28 mouse cellular contexts compared by ENCODE assay signal in genomic region chr7:15864104-15864503, GRCm38 (mm10). TPM values are rescaled to one million over a fixed set of nuclear protein-coding genes. Genes with fewer than 3 reads are reported as not detected.
DNase-seq lines count a peak whose midpoint lies in the region; ATAC-seq and TF ChIP-seq lines count a peak whose summit lies in the region.
"Had no signal": no experiment of that assay in that cellular context is flagged by ENCODE, and none has a peak within 500 bp of the region (broad histone marks: within the 10 kb centered on the region; RNA-seq: fewer than 3 reads in every experiment).

No protein-coding gene starts in this region.

- H3K27me3 ChIP-seq in midbrain, embryonic 10.5 days (ENCODE audit: low read depth, poor library complexity, severe bottlenecking) = no peaks in the 10 kb centered on the region
- H3K27me3 ChIP-seq in midbrain, embryonic 15.5 days (replicated peaks) = no peaks in the 10 kb centered on the region
- H3K27me3 ChIP-seq in kidney, embryonic 14.5 days (ENCODE audit: control insufficient read depth, insufficient read depth, low read length) = no peaks in the 10 kb centered on the region
- H3K27me3 ChIP-seq: embryonic facial prominence, embryonic 13.5 days; forebrain, embryonic 12.5 days; forebrain, embryonic 15.5 days; hindbrain, embryonic 12.5 days; hindbrain, embryonic 15.5 days had no signal

- no peaks in the 10 kb centered on the region for H3K9me3 ChIP-seq in midbrain, embryonic 10.5 days (replicated peaks)
- no peaks in the 10 kb centered on the region for H3K9me3 ChIP-seq in midbrain, embryonic 15.5 days
- no peaks in the 10 kb centered on the region for H3K9me3 ChIP-seq in kidney, embryonic 14.5 days (ENCODE audit: control insufficient read depth, low read length)
- H3K9me3 ChIP-seq: embryonic facial prominence, embryonic 10.5 days; embryonic facial prominence, embryonic 13.5 days; forebrain, embryonic 12.5 days; forebrain, embryonic 15.5 days; hindbrain, embryonic 12.5 days; hindbrain, embryonic 15.5 days had no signal

- TF ChIP-seq CTCF in brain, embryonic 14.5 days (IDR thresholded peaks at IDR 0.05; ENCODE audit: borderline replicate concordance, extremely low read depth, insufficient read depth, insufficient read length) = no peak

- peaks cover 5% of the 10 kb centered on the region for H3K4me1 ChIP-seq in midbrain, embryonic 10.5 days
- H3K4me1 ChIP-seq in midbrain, embryonic 15.5 days = no peaks in the 10 kb centered on the region
- H3K4me1 ChIP-seq in kidney, embryonic 14.5 days (ENCODE audit: control insufficient read depth, insufficient read depth, low read length) = no peaks in the 10 kb centered on the region
- H3K4me1 ChIP-seq: embryonic facial prominence, embryonic 10.5 days; embryonic facial prominence, embryonic 13.5 days; forebrain, embryonic 12.5 days; forebrain, embryonic 15.5 days; hindbrain, embryonic 12.5 days; hindbrain, embryonic 15.5 days had no signal

- ATAC-seq in midbrain, embryonic 15.5 days (replicated peaks) = no peak
- ATAC-seq in kidney, embryonic 14.5 days (ENCODE audit: low FRiP score, low TSS enrichment) = no peak
- ATAC-seq: activated CD4-positive, CD25-positive, alpha-beta regulatory T cell, adult 4 months; forebrain, embryonic 15.5 days had no signal

- no peak for DNase-seq in midbrain, embryonic 10.5 days (ENCODE audit: low spot score)
- peak; percentile 31 for DNase-seq in brain, embryonic 14.5 days (ENCODE audit: low read depth)
- DNase-seq in retina, adult 2 months (ENCODE audit: low read depth, low spot score) = peak; percentile 93
- peak; percentile 88 for DNase-seq in retina, postnatal 7 days (ENCODE audit: low read depth, low spot score)
- DNase-seq in cerebellum, postnatal 10 days = no peak
- DNase-seq: adrenal gland, adult 8-10 months; adrenal gland, postnatal 36 days; cerebellum, adult 11 months; cerebellum, adult 2 months; cerebellum, adult 9-11 months; cerebellum, postnatal 36 days; embryo, embryonic 11 days; gastrocnemius, postnatal 36 days; heart, adult 2 months had no signal

- no peak overlapping the region for H3K9ac ChIP-seq in midbrain, embryonic 15.5 days
- H3K9ac ChIP-seq in kidney, embryonic 14.5 days (ENCODE audit: low read depth, low read length) = no peak overlapping the region
- H3K9ac ChIP-seq: embryonic facial prominence, embryonic 13.5 days; forebrain, embryonic 12.5 days; forebrain, embryonic 15.5 days; hindbrain, embryonic 12.5 days; hindbrain, embryonic 15.5 days had no signal

- no peak overlapping the region for H3K4me2 ChIP-seq in midbrain, embryonic 15.5 days
- H3K4me2 ChIP-seq in kidney, embryonic 14.5 days (replicated peaks; ENCODE audit: low read depth, low read length) = no peak overlapping the region
- H3K4me2 ChIP-seq: embryonic facial prominence, embryonic 13.5 days; forebrain, embryonic 12.5 days; forebrain, embryonic 15.5 days; heart, embryonic 11.5 days; hindbrain, embryonic 12.5 days; hindbrain, embryonic 15.5 days had no signal

- H3K4me3 ChIP-seq in midbrain, embryonic 10.5 days = no peak overlapping the region
- no peak overlapping the region for H3K4me3 ChIP-seq in midbrain, embryonic 15.5 days
- no peak overlapping the region for H3K4me3 ChIP-seq in kidney, embryonic 14.5 days (ENCODE audit: low read length)
- H3K4me3 ChIP-seq: embryonic facial prominence, embryonic 10.5 days; embryonic facial prominence, embryonic 13.5 days; erythroblast, embryonic 14.5 days; forebrain, embryonic 12.5 days; forebrain, embryonic 15.5 days; heart, adult 2 months; hindbrain, embryonic 12.5 days; hindbrain, embryonic 15.5 days had no signal

- no peaks in the 10 kb centered on the region for H3K36me3 ChIP-seq in midbrain, embryonic 10.5 days
- no peaks in the 10 kb centered on the region for H3K36me3 ChIP-seq in midbrain, embryonic 15.5 days (replicated peaks)
- no peaks in the 10 kb centered on the region for H3K36me3 ChIP-seq in kidney, embryonic 14.5 days (ENCODE audit: control insufficient read depth, insufficient read depth, low read length)
- H3K36me3 ChIP-seq: embryonic facial prominence, embryonic 10.5 days; embryonic facial prominence, embryonic 13.5 days; forebrain, embryonic 12.5 days; forebrain, embryonic 15.5 days; hindbrain, embryonic 12.5 days; hindbrain, embryonic 15.5 days had no signal

- no peak for TF ChIP-seq POLR2A in brain, embryonic 14.5 days (IDR thresholded peaks at IDR 0.05; ENCODE audit: borderline replicate concordance, extremely low read depth, insufficient read depth, insufficient read length, poor library complexity, severe bottlenecking)

- peak overlapping the region; percentile 2; the same call in 1 of the 2 replicates for H3K27ac ChIP-seq in midbrain, embryonic 10.5 days (replicated peaks)
- H3K27ac ChIP-seq in midbrain, embryonic 15.5 days = no peak overlapping the region
- no peak overlapping the region for H3K27ac ChIP-seq in kidney, embryonic 14.5 days (ENCODE audit: low read depth, low read length)
- H3K27ac ChIP-seq: embryonic facial prominence, embryonic 10.5 days; embryonic facial prominence, embryonic 13.5 days; forebrain, embryonic 12.5 days; forebrain, embryonic 15.5 days; heart, adult 2 months; hindbrain, embryonic 12.5 days; hindbrain, embryonic 15.5 days had no signal

- WGBS in midbrain, embryonic 10.5 days = 69% methylated on average over 4 of the region's 4 CpGs
- 32% methylated on average over 4 of the region's 4 CpGs for WGBS in midbrain, embryonic 15.5 days
- 81% methylated on average over 4 of the region's 4 CpGs for WGBS in kidney, embryonic 14.5 days

RNA-seq across cellular contexts. Expression of gene Crx, which starts 15.7 kb away (rescaled TPM):
- polyA plus RNA-seq in midbrain, embryonic 10.5 days (2016; fragmentation: Nextera tagmentation; extraction: Ambion mirVana) = 0.15 and 0.53 TPM in 2 replicates
- 0.15 and 0.28 TPM in 2 replicates for polyA plus RNA-seq in midbrain, embryonic 15.5 days (2015; fragmentation: Nextera tagmentation; extraction: Ambion mirVana)
- 0.08 and 0.18 TPM in 2 replicates for polyA plus RNA-seq in brain, embryonic 14.5 days (2012; rRNA removed)
- polyA plus RNA-seq in kidney, embryonic 14.5 days (2014; fragmentation: Nextera tagmentation; extraction: Ambion mirVana) = not detected in 2 replicates
- polyA plus RNA-seq: activated CD4-positive, CD25-positive, alpha-beta regulatory T cell, adult 4 months; cerebellum, adult 2 months; embryonic facial prominence, embryonic 13.5 days; erythroblast, embryonic 14.5 days; forebrain, embryonic 12.5 days; heart, adult 2 months; heart, embryonic 11.5 days; heart, embryonic 14.5 days; heart, postnatal 0 days; hindbrain, embryonic 12.5 days; hindbrain, embryonic 15.5 days had no signal

RNA-seq across cellular contexts. Expression of gene Crxos, which starts 18.3 kb away (rescaled TPM):
- polyA plus RNA-seq in midbrain, embryonic 10.5 days (2016; fragmentation: Nextera tagmentation; extraction: Ambion mirVana) = not detected in 2 replicates
- 0.27 TPM in 1 of 2 replicates, not detected in the other for polyA plus RNA-seq in midbrain, embryonic 15.5 days (2015; fragmentation: Nextera tagmentation; extraction: Ambion mirVana)
- polyA plus RNA-seq in brain, embryonic 14.5 days (2012; rRNA removed) = 0.03 and 0.10 TPM in 2 replicates
- not detected in 2 replicates for polyA plus RNA-seq in kidney, embryonic 14.5 days (2014; fragmentation: Nextera tagmentation; extraction: Ambion mirVana)
- polyA plus RNA-seq: activated CD4-positive, CD25-positive, alpha-beta regulatory T cell, adult 4 months; cerebellum, adult 2 months; embryonic facial prominence, embryonic 10.5 days; embryonic facial prominence, embryonic 13.5 days; forebrain, embryonic 12.5 days; heart, adult 2 months; heart, embryonic 11.5 days; heart, embryonic 14.5 days; heart, postnatal 0 days; hindbrain, embryonic 12.5 days; hindbrain, embryonic 15.5 days had no signal

RNA-seq across cellular contexts. Expression of gene Obox6, which starts 24.6 kb away (rescaled TPM):
- polyA plus RNA-seq in midbrain, embryonic 10.5 days (2016; fragmentation: Nextera tagmentation; extraction: Ambion mirVana) = not detected in 2 replicates
- not detected in 2 replicates for polyA plus RNA-seq in midbrain, embryonic 15.5 days (2015; fragmentation: Nextera tagmentation; extraction: Ambion mirVana)
- not detected in 2 replicates for polyA plus RNA-seq in brain, embryonic 14.5 days (2012; rRNA removed)
- polyA plus RNA-seq in kidney, embryonic 14.5 days (2014; fragmentation: Nextera tagmentation; extraction: Ambion mirVana) = not detected in 2 replicates
- polyA plus RNA-seq: activated CD4-positive, CD25-positive, alpha-beta regulatory T cell, adult 4 months; cerebellum, adult 2 months; cortical plate, adult 2 months; embryonic facial prominence, embryonic 10.5 days; embryonic facial prominence, embryonic 13.5 days; erythroblast, embryonic 14.5 days; forebrain, embryonic 12.5 days; forebrain, embryonic 15.5 days; heart, adult 2 months; heart, embryonic 11.5 days; heart, embryonic 14.5 days; heart, postnatal 0 days; hindbrain, embryonic 12.5 days; hindbrain, embryonic 15.5 days had no signal

RNA-seq across cellular contexts. Expression of gene Selenow, which starts 58.1 kb away (rescaled TPM):
- 864 and 990 TPM in 2 replicates for polyA plus RNA-seq in midbrain, embryonic 10.5 days (2016; fragmentation: Nextera tagmentation; extraction: Ambion mirVana)
- polyA plus RNA-seq in midbrain, embryonic 15.5 days (2015; fragmentation: Nextera tagmentation; extraction: Ambion mirVana) = 1,365 and 1,414 TPM in 2 replicates
- 874 and 948 TPM in 2 replicates for polyA plus RNA-seq in brain, embryonic 14.5 days (2012; rRNA removed)
- 811 and 907 TPM in 2 replicates for polyA plus RNA-seq in kidney, embryonic 14.5 days (2014; fragmentation: Nextera tagmentation; extraction: Ambion mirVana)

Comparison
In these comparisons a context has a peak if more than half of its experiments do, and no peak if none do; other contexts are left out.
1. DNase-seq: peak in brain, embryonic 14.5 days (single experiment), retina, adult 2 months (single experiment) and retina, postnatal 7 days (single experiment); none in midbrain, embryonic 10.5 days (single experiment) and cerebellum, postnatal 10 days (0 of 2).